Mouse (Mus musculus) cortical plate, adult 2 months (tissue): ENCODE results near the gene Limk2.

Experiments
- CTCF ChIP-seq: fragments of 200-500 bp; IDR thresholded peaks from 2 replicates; pipeline ENCODE4 v1.5.1; 2011; ENCODE audit warnings: mild to moderate bottlenecking, control low read depth, low read length; ENCODE audit not compliant: insufficient read depth; ENCODE audit errors: extremely low read depth
- POLR2A ChIP-seq: fragments of 200-500 bp; IDR thresholded peaks from 2 replicates; pipeline ENCODE4 v1.6.1; 2011; ENCODE audit warnings: mild to moderate bottlenecking, low read length, control low read depth; ENCODE audit not compliant: insufficient read depth; ENCODE audit errors: extremely low read depth

DNA sequence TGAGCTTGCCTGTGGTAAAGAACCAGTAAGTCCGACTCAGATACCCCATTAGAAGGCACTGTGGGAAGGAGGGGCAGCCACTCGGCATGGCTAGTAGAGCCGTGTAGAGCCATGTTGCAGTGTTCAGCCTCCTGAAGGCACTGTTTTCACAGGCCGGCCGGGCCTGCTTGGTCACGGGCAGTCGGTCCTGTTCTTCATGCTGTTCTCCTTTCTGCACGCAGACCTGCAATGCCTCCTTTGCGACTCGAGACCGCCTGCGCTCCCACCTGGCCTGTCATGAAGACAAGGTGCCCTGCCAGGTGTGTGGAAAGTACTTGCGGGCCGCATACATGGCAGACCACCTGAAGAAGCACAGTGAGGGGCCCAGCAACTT is 110.2 kb downstream of the Limk2 start:
- no peak for TF ChIP-seq CTCF
- TF ChIP-seq POLR2A, result no peak
